Mouse (Mus musculus) stomach, embryonic 15.5 days (tissue): Measurements from ENCODE around the gene Cntn4. TPM values are rescaled to one million over a fixed set of nuclear protein-coding genes. Genes with fewer than 3 reads are reported as not detected.
A peak's percentile ranks its signal among the peaks of the same experiment; 100 is the strongest.

ENCODE experiments used
- ATAC-seq: fragments of 200-750 bp; cut with Nextera tagmentation; 2 replicates; pipeline ENCODE4 v1.8.0; 2017; ENCODE audit warnings: low read depth, moderate number of reproducible peaks, moderate TSS enrichment; ENCODE audit not compliant: insufficient read depth, low FRiP score
- H3K27ac ChIP-seq: fragments of 300-500 bp; sonication (generic); 2 replicates; pipeline ENCODE4 v1.5.1; 2015; ENCODE audit warnings: mild to moderate bottlenecking, inconsistent platforms
- H3K27me3 ChIP-seq: fragments of 300-500 bp; sonication (generic); replicated peaks from 2 replicates; pipeline ENCODE4 v1.6.1; 2015; ENCODE audit warnings: inconsistent platforms
- H3K36me3 ChIP-seq: fragments of 300-500 bp; sonication (generic); 2 replicates; pipeline ENCODE4 v1.6.1; 2015; ENCODE audit warnings: inconsistent platforms
- H3K4me1 ChIP-seq: fragments of 300-500 bp; sonication (generic); 2 replicates; pipeline ENCODE4 v1.6.1; 2015; ENCODE audit warnings: inconsistent platforms
- H3K4me2 ChIP-seq: fragments of 300-500 bp; sonication (generic); 2 replicates; pipeline ENCODE4 v1.6.1; 2015; ENCODE audit warnings: mild to moderate bottlenecking, inconsistent platforms
- H3K4me3 ChIP-seq: fragments of 300-500 bp; sonication (generic); replicated peaks from 2 replicates; pipeline ENCODE4 v1.5.1; 2015; ENCODE audit warnings: inconsistent platforms
- H3K9ac ChIP-seq: fragments of 300-500 bp; sonication (generic); 2 replicates; pipeline ENCODE4 v1.6.1; 2015; ENCODE audit warnings: inconsistent platforms
- H3K9me3 ChIP-seq: fragments of 300-500 bp; sonication (generic); 2 replicates; pipeline ENCODE4 v1.6.1; 2016; ENCODE audit warnings: inconsistent platforms
- WGBS: fragments of 180-500 bp; shearing (Covaris S2); methylation state at CpG from one replicate; pipeline ENCODE4 v1.1.7; 2015; 5-methylcytosine and 5-hydroxymethylcytosine counted together
- polyA plus RNA-seq: library from polyadenylated mRNA; unstranded; fragments of >200 nt; fragmentation: Nextera tagmentation; extraction: Ambion mirVana; gene quantifications from 2 replicates; pipeline ENCODE4 v1.2.1, GENCODE M21; 2015

Cntn4 gene
- polyA plus RNA-seq: 2.3 and 2.8 TPM in 2 replicates

- H3K9ac ChIP-seq: no peak within 1 kb of the TSS
- H3K4me1 ChIP-seq: peaks cover 3% of the 10 kb centered on the region; the same call in 1 of the 2 replicates
- H3K27me3 ChIP-seq: peaks cover 27% of the 10 kb centered on the region
- no peak within 1 kb of the TSS for H3K27ac ChIP-seq
- peak within 1 kb of the TSS; percentile 37 for H3K4me3 ChIP-seq
- H3K36me3 ChIP-seq: no peaks in the 10 kb centered on the region
- ATAC-seq: peak; percentile 43; the same call in 1 of the 2 replicates
- 2% methylated on average over 38 of the region's 40 CpGs for WGBS
- peak within 1 kb of the TSS; percentile 68 for H3K4me2 ChIP-seq
- no peaks in the 10 kb centered on the region for H3K9me3 ChIP-seq
Measured at GRCm38 (mm10) chr6:105677149-105678031, at the start of gene Cntn4. TSS of gene Cntn4 (plus strand) at chr6:105677660.

- peaks cover 27% of the 10 kb centered on the region for H3K27me3 ChIP-seq
- 69% methylated on average over 4 of the region's 4 CpGs for WGBS
- no peak overlapping the region for H3K4me3 ChIP-seq
- H3K4me1 ChIP-seq: peaks cover 3% of the 10 kb centered on the region; the same call in 1 of the 2 replicates
- no peak overlapping the region for H3K27ac ChIP-seq
- no peak overlapping the region for H3K9ac ChIP-seq
- no peaks in the 10 kb centered on the region for H3K9me3 ChIP-seq
- H3K36me3 ChIP-seq: no peaks in the 10 kb centered on the region
- no peak for ATAC-seq
- no peak overlapping the region for H3K4me2 ChIP-seq
Measured at GRCm38 (mm10) chr6:105674276-105674675, 3.2 kb upstream of the Cntn4 start.

GRCm38 (mm10) chr6:105675099-105675498, 2.4 kb upstream of the Cntn4 start:
- H3K4me3 ChIP-seq: no peak overlapping the region
- H3K4me2 ChIP-seq: no peak overlapping the region
- H3K27me3 ChIP-seq: peaks cover 27% of the 10 kb centered on the region
- no peaks in the 10 kb centered on the region for H3K9me3 ChIP-seq
- no peak overlapping the region for H3K9ac ChIP-seq
- WGBS: 43% methylated on average over 3 of the region's 3 CpGs
- H3K27ac ChIP-seq: no peak overlapping the region
- H3K4me1 ChIP-seq: peaks cover 3% of the 10 kb centered on the region; the same call in 1 of the 2 replicates
- no peaks in the 10 kb centered on the region for H3K36me3 ChIP-seq
- no peak for ATAC-seq

GRCm38 (mm10) chr6:105676637-105677036, 823 bp upstream of the Cntn4 start:
- Histone ChIP-seq H3K9ac (no peak overlapping the region), H3K27me3 (peaks cover 27% of the 10 kb centered on the region), H3K9me3 (no peaks in the 10 kb centered on the region), H3K4me1 (peaks cover 3% of the 10 kb centered on the region; the same call in 1 of the 2 replicates), H3K4me3 (no peak overlapping the region; the same call in 1 of the 2 replicates), H3K27ac (no peak overlapping the region), H3K4me2 (peak overlapping the region; percentile 68), H3K36me3 (no peaks in the 10 kb centered on the region)
- WGBS: 23% methylated on average over 5 of the region's 5 CpGs
- no peak for ATAC-seq

GRCm38 (mm10) chr6:105678778-105679177, 1.3 kb downstream of the Cntn4 start:
- 12% methylated on average over 5 of the region's 5 CpGs for WGBS
- ATAC-seq: no peak
- H3K4me3 ChIP-seq: no peak overlapping the region

GRCm38 (mm10) chr6:105681496-105681895, 4.0 kb downstream of the Cntn4 start:
- H3K36me3 ChIP-seq: no peaks in the 10 kb centered on the region
- no peaks in the 10 kb centered on the region for H3K9me3 ChIP-seq
- peaks cover 26% of the 10 kb centered on the region for H3K27me3 ChIP-seq
- H3K9ac ChIP-seq: no peak overlapping the region
- WGBS: 65% methylated on average over 2 of the region's 2 CpGs
- no peak for ATAC-seq
- no peak overlapping the region for H3K27ac ChIP-seq
- no peak overlapping the region for H3K4me3 ChIP-seq
- H3K4me2 ChIP-seq: no peak overlapping the region
- H3K4me1 ChIP-seq: peaks cover 3% of the 10 kb centered on the region; the same call in 1 of the 2 replicates

More at GRCm38 (mm10) chr6:105678778-105679177, 1.3 kb downstream of the Cntn4 start:
- Histone ChIP-seq H3K27ac (no peak overlapping the region), H3K9me3 (no peaks in the 10 kb centered on the region), H3K36me3 (no peaks in the 10 kb centered on the region), H3K9ac (no peak overlapping the region), H3K4me2 (no peak overlapping the region), H3K4me1 (peaks cover 3% of the 10 kb centered on the region; the same call in 1 of the 2 replicates), H3K27me3 (peaks cover 27% of the 10 kb centered on the region)

- Histone ChIP-seq H3K4me1 (no peaks in the 10 kb centered on the region), H3K4me2 (no peak overlapping the region), H3K9ac (no peak overlapping the region), H3K36me3 (no peaks in the 10 kb centered on the region), H3K9me3 (no peaks in the 10 kb centered on the region), H3K4me3 (no peak overlapping the region), H3K27ac (no peak overlapping the region), H3K27me3 (peaks cover 9% of the 10 kb centered on the region)
- 81% methylated on average over 5 of the region's 5 CpGs for WGBS
- no peak for ATAC-seq
Measured at GRCm38 (mm10) chr6:105683251-105683650, 5.8 kb downstream of the Cntn4 start.

- no peaks in the 10 kb centered on the region for H3K4me1 ChIP-seq
- H3K4me3 ChIP-seq: no peak overlapping the region
- peaks cover under 1% of the 10 kb centered on the region for H3K27me3 ChIP-seq
- no peaks in the 10 kb centered on the region for H3K36me3 ChIP-seq
- WGBS: 37% methylated on average over 4 of the region's 4 CpGs
- H3K27ac ChIP-seq: no peak overlapping the region
- H3K9ac ChIP-seq: no peak overlapping the region
- no peak for ATAC-seq
- no peak overlapping the region for H3K4me2 ChIP-seq
- H3K9me3 ChIP-seq: no peaks in the 10 kb centered on the region
Measured at GRCm38 (mm10) chr6:105684123-105684522, 6.7 kb downstream of the Cntn4 start.

GRCm38 (mm10) chr6:105688195-105688594, 10.7 kb downstream of the Cntn4 start:
- Histone ChIP-seq H3K9ac (no peak overlapping the region), H3K4me1 (no peaks in the 10 kb centered on the region), H3K27ac (no peak overlapping the region), H3K4me3 (no peak overlapping the region), H3K36me3 (no peaks in the 10 kb centered on the region), H3K4me2 (no peak overlapping the region), H3K27me3 (no peaks in the 10 kb centered on the region), H3K9me3 (no peaks in the 10 kb centered on the region)
- ATAC-seq: no peak

GRCm38 (mm10) chr6:105742026-105742425, 64.6 kb downstream of the Cntn4 start:
- Histone ChIP-seq H3K9me3 (no peaks in the 10 kb centered on the region), H3K27me3 (no peaks in the 10 kb centered on the region), H3K4me1 (no peaks in the 10 kb centered on the region), H3K36me3 (no peaks in the 10 kb centered on the region), H3K27ac (no peak overlapping the region), H3K4me2 (no peak overlapping the region), H3K9ac (no peak overlapping the region), H3K4me3 (no peak overlapping the region)
- ATAC-seq: no peak
- WGBS: 34% methylated on average over 6 of the region's 6 CpGs

- ATAC-seq: no peak
- no peak overlapping the region for H3K4me3 ChIP-seq
- no peaks in the 10 kb centered on the region for H3K4me1 ChIP-seq
- WGBS: 74% methylated on average over 1 of the region's 1 CpGs
- H3K4me2 ChIP-seq: no peak overlapping the region
- H3K27ac ChIP-seq: no peak overlapping the region
- no peak overlapping the region for H3K9ac ChIP-seq
- H3K27me3 ChIP-seq: no peaks in the 10 kb centered on the region
- H3K36me3 ChIP-seq: no peaks in the 10 kb centered on the region
- no peaks in the 10 kb centered on the region for H3K9me3 ChIP-seq
Measured at GRCm38 (mm10) chr6:105780616-105781015, 103.2 kb downstream of the Cntn4 start.

- no peaks in the 10 kb centered on the region for H3K36me3 ChIP-seq
- WGBS: 98% methylated on average over 2 of the region's 2 CpGs
- no peak for ATAC-seq
- no peak overlapping the region for H3K27ac ChIP-seq
- no peaks in the 10 kb centered on the region for H3K27me3 ChIP-seq
- H3K4me3 ChIP-seq: no peak overlapping the region
- no peaks in the 10 kb centered on the region for H3K9me3 ChIP-seq
- H3K4me2 ChIP-seq: no peak overlapping the region
- H3K4me1 ChIP-seq: no peaks in the 10 kb centered on the region
- H3K9ac ChIP-seq: no peak overlapping the region
Measured at GRCm38 (mm10) chr6:105788462-105788861, 111.0 kb downstream of the Cntn4 start.
